Mouse (Mus musculus) stomach, embryonic 15.5 days (tissue): ENCODE measurements at regions not wholly inside any gene's neighbourhood (a gene's known extent, or its start where the extent isn't known, plus 50 kb on each side); places are given as distances from the start of the nearest gene placed in this dataset.
"Not testable (repeated sequence)": the region's sequence is repeated elsewhere in the genome, so short reads cannot be mapped to it uniquely, and the experiment has no call there.

Source experiments
- ATAC-seq: fragments of 200-750 bp; cut with Nextera tagmentation; 2 replicates; pipeline ENCODE4 v1.8.0; 2017; ENCODE audit warnings: low read depth, moderate number of reproducible peaks, moderate TSS enrichment; ENCODE audit not compliant: insufficient read depth, low FRiP score
- H3K27ac ChIP-seq: fragments of 300-500 bp; sonication (generic); 2 replicates; pipeline ENCODE4 v1.5.1; 2015; ENCODE audit warnings: mild to moderate bottlenecking, inconsistent platforms
- H3K27me3 ChIP-seq: fragments of 300-500 bp; sonication (generic); replicated peaks from 2 replicates; pipeline ENCODE4 v1.6.1; 2015; ENCODE audit warnings: inconsistent platforms
- H3K36me3 ChIP-seq: fragments of 300-500 bp; sonication (generic); 2 replicates; pipeline ENCODE4 v1.6.1; 2015; ENCODE audit warnings: inconsistent platforms
- H3K4me1 ChIP-seq: fragments of 300-500 bp; sonication (generic); 2 replicates; pipeline ENCODE4 v1.6.1; 2015; ENCODE audit warnings: inconsistent platforms
- H3K4me2 ChIP-seq: fragments of 300-500 bp; sonication (generic); 2 replicates; pipeline ENCODE4 v1.6.1; 2015; ENCODE audit warnings: mild to moderate bottlenecking, inconsistent platforms
- H3K4me3 ChIP-seq: fragments of 300-500 bp; sonication (generic); replicated peaks from 2 replicates; pipeline ENCODE4 v1.5.1; 2015; ENCODE audit warnings: inconsistent platforms
- H3K9ac ChIP-seq: fragments of 300-500 bp; sonication (generic); 2 replicates; pipeline ENCODE4 v1.6.1; 2015; ENCODE audit warnings: inconsistent platforms
- H3K9me3 ChIP-seq: fragments of 300-500 bp; sonication (generic); 2 replicates; pipeline ENCODE4 v1.6.1; 2016; ENCODE audit warnings: inconsistent platforms
- WGBS: fragments of 180-500 bp; shearing (Covaris S2); methylation state at CpG from one replicate; pipeline ENCODE4 v1.1.7; 2015; 5-methylcytosine and 5-hydroxymethylcytosine counted together

DNA sequence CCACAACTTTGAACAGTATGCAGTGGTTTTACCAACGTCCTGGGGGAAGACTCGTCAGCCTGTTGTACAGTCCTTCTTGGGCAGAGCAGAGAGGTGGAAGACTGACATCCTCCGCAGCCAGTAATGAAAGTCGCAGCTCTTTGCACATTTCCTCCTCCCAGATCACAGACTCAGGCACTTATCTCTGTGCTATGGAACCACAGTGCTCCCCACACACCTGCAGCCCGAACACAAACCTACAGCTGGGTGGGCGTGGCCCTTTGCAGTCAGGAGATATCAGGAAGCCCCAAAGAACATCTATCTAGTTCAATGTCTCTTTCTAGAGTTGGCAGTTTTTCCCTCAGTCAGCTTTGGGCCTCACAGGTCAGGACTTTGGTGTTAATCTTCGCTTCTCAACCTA is 524.0 kb downstream of the Dad1 start:
- H3K9ac ChIP-seq, H3K36me3 ChIP-seq, H3K9me3 ChIP-seq, H3K27me3 ChIP-seq, H3K4me1 ChIP-seq, H3K4me3 ChIP-seq, H3K4me2 ChIP-seq, H3K27ac ChIP-seq: not testable (repeated sequence)
- 28% methylated on average over 2 of the region's 7 CpGs for WGBS
- peak; percentile 43; the same call in 1 of the 2 replicates for ATAC-seq

DNA sequence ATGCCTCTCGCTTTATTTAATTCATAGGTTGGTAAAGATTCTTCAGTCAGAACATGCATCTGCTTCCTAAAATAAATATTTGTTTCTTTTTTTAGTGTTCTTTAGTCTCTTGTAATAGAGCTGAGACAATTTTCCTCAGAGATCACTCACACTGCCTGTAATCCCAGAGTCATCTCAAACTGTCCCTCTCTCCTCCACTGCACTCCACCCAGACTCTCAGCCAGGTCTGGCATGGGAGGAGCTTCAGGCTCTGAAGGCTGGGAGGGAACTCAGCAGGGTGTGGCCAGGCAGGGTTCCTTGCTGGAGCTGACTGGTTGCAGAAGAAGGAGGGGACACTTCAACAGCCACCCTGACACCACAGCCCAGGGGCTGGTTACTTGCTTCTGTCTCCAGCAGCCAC is 524.8 kb downstream of the Dad1 start:
- H3K4me2 ChIP-seq, H3K4me3 ChIP-seq, H3K36me3 ChIP-seq, H3K9me3 ChIP-seq, ATAC-seq, H3K4me1 ChIP-seq, H3K9ac ChIP-seq, H3K27me3 ChIP-seq, H3K27ac ChIP-seq: not testable (repeated sequence)
- WGBS: 82% methylated on average over 1 of the region's 1 CpGs

DNA sequence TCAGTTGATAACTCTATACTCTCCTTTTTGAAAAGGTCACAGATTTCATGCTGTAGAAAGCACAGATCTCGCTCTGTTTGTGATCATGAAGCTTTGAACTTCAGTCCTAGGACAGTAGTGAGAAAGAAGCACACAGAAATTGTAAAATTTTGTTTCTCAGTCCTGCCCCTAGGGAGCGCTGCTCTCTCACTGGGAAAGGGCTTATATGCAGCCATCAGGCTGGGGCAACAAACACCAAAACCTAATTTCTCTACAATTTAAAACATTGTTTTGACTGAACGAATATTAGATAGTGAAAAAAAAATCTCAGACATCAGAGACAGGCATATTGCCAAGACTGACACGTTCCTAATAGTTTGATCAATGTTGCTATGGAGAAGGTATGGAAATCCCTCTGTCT is 527.0 kb downstream of the Dad1 start:
- WGBS: 29% methylated on average over 2 of the region's 4 CpGs
- H3K9ac ChIP-seq, H3K4me3 ChIP-seq, H3K9me3 ChIP-seq, H3K27me3 ChIP-seq, ATAC-seq, H3K27ac ChIP-seq, H3K36me3 ChIP-seq, H3K4me2 ChIP-seq, H3K4me1 ChIP-seq: not testable (repeated sequence)

DNA sequence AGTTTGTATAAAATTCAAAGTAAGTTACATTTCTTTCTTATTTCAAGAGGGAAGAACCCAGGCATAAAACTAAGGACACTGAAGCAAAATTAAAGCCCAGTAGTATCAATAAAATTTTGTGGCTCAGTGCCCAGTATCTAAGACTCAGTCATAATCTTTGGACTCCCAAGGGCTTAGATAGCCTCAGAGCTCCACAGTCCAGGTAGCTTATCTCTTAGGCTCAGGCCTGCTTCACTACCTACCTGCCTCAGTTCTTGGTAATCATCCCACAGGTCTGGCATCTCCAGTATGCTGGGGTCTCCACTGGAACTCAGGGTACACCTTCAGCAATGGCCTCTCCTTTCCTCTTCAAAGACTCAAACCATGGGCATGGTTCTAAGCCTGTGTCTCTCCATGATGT is 530.3 kb downstream of the Dad1 start:
- H3K4me1 ChIP-seq, H3K27me3 ChIP-seq, ATAC-seq, H3K27ac ChIP-seq, H3K4me3 ChIP-seq, H3K9ac ChIP-seq, H3K4me2 ChIP-seq, H3K36me3 ChIP-seq, H3K9me3 ChIP-seq: not testable (repeated sequence)

DNA sequence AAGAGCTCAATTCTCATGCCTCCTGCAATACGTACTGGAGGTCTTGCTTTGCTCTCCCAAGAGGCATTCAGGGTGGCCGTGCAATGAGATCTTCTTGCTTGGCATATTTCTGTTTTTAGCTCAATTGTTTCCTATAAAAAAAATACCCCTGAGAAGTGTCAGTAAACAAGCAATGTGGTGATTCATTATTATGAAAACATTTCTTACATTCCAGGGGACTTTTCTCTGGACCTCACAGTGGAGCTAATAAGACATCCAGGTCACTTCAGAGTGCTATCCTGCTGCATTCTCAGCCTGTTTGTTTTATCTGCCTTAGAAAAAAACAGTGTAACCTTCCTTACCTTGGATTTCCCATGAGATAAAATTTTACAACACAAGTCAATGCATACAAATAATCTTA is 532.0 kb downstream of the Dad1 start:
- not testable (repeated sequence) for H3K27me3 ChIP-seq, H3K36me3 ChIP-seq, H3K4me1 ChIP-seq, ATAC-seq, H3K27ac ChIP-seq, H3K4me3 ChIP-seq, H3K4me2 ChIP-seq, H3K9me3 ChIP-seq, H3K9ac ChIP-seq
- 68% methylated on average over 2 of the region's 2 CpGs for WGBS

DNA sequence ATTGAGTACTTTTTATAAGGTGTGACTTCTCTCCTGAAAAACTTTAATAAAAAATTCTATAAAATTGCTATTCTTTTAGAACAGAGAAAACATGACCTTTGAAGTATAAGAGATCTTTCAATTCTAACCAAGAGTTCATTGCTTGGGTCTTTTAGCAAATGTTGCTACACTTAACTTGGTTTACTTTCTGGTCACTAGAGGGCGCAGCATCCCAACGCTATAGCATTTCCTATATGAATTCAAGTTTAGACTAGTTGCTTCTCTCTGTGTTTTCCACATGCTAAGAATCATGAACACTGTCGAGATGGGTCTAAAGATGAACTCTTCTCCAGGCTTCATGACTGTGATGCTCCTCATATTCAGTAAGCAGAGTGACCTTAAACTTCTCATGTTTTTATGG is 544.3 kb downstream of the Dad1 start:
- H3K4me3 ChIP-seq, H3K27ac ChIP-seq, H3K9me3 ChIP-seq, H3K36me3 ChIP-seq, ATAC-seq, H3K27me3 ChIP-seq, H3K4me1 ChIP-seq, H3K4me2 ChIP-seq, H3K9ac ChIP-seq: not testable (repeated sequence)
- 2% methylated on average over 3 of the region's 3 CpGs for WGBS

DNA sequence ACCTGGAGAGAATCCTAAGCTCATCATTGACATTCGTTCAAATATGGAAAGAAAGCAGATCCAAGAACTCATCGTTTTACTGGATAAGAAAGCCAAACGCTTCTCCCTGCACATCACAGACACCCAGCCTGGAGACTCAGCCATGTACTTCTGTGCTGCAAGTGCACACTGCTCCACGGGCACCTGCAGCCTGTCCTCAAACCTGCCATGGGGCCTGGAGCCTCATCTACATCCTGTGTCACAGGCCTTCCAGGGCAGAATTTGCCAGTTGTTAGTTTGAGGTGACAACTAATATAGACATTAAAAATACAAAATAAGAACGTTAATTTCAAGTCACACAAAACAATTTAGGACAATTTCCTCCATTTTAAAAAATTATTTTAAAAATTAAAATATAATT is 549.6 kb downstream of the Dad1 start:
- H3K27ac ChIP-seq, H3K4me2 ChIP-seq, ATAC-seq, H3K4me3 ChIP-seq, H3K27me3 ChIP-seq, H3K4me1 ChIP-seq, H3K36me3 ChIP-seq, H3K9me3 ChIP-seq, H3K9ac ChIP-seq: not testable (repeated sequence)
- WGBS: 74% methylated on average over 5 of the region's 5 CpGs

DNA sequence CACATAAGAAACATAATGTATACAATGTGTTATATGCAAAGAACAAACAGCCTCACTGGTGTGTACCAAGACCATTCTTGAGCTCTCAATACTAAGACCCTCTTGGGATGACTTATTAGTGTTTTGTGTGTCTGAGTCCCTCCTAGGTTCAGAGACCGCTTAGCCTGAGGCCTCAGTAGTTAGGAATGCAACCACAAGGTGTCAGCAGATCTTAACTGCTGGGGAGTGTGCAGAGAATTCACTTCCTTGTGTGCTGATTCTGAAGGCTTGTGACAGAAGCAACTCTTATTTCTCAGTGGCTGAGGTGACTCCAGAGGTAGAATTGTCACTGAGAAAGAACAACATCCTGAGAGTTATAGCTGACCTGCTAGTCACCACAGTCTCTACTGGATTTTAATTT is 550.3 kb downstream of the Dad1 start:
- not testable (repeated sequence) for ATAC-seq, H3K4me2 ChIP-seq, H3K9me3 ChIP-seq, H3K36me3 ChIP-seq, H3K4me1 ChIP-seq, H3K27me3 ChIP-seq, H3K4me3 ChIP-seq, H3K9ac ChIP-seq, H3K27ac ChIP-seq
- 17% methylated on average over 1 of the region's 1 CpGs for WGBS

DNA sequence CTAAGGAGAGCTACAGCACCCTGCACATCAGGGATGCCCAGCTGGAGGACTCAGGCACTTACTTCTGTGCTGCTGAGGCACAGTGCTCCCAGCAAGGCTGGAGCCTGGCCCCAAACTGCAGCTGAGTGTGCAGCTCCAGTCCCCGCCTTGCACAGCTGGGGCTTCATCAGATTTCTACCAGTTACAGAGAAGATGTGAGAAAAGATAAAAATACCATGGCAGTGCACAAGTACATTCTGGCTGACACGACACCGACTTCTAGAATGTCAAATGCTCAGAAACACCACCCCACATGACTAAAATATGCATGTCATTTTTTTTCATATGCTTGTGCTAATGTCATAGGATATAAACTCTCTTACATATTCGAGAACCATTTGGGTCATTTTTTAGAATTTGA is 569.8 kb downstream of the Dad1 start:
- not testable (repeated sequence) for H3K27me3 ChIP-seq, H3K4me3 ChIP-seq, H3K9me3 ChIP-seq, H3K4me2 ChIP-seq, H3K27ac ChIP-seq, H3K9ac ChIP-seq, H3K36me3 ChIP-seq, ATAC-seq, H3K4me1 ChIP-seq
- 64% methylated on average over 4 of the region's 4 CpGs for WGBS

DNA sequence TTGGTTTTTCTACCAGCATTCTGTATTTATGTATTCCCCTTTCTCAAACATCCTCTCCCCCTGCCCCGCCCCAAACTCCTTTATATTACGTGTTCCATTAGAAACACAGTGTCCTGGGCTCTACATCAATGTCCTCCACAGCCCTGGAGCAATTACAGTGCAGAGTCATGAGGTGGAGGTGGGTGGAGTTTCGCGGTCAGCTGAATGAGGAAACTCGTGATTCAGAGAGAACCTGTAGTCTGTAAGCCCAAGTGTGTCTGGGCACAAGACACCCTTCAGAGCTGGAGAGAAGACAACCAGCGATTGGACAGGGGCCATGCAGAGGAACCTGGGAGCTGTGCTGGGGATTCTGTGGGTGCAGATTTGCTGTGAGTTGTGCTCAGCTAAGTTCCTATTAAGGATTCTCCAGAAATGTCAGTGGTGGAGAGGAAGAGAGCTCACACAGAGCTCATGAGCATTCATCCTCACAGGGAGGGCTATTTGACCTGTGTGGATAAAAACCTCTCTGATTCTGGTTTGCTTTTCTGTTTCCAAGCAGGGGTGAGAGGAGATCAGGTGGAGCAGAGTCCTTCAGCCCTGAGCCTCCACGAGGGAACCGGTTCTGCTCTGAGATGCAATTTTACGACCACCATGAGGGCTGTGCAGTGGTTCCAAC is 570.4 kb downstream of the Dad1 start:
- not testable (repeated sequence) for H3K4me1 ChIP-seq, H3K27me3 ChIP-seq, H3K9me3 ChIP-seq, H3K4me3 ChIP-seq, ATAC-seq, H3K9ac ChIP-seq, H3K36me3 ChIP-seq, H3K4me2 ChIP-seq, H3K27ac ChIP-seq
- WGBS: 64% methylated on average over 9 of the region's 9 CpGs

DNA sequence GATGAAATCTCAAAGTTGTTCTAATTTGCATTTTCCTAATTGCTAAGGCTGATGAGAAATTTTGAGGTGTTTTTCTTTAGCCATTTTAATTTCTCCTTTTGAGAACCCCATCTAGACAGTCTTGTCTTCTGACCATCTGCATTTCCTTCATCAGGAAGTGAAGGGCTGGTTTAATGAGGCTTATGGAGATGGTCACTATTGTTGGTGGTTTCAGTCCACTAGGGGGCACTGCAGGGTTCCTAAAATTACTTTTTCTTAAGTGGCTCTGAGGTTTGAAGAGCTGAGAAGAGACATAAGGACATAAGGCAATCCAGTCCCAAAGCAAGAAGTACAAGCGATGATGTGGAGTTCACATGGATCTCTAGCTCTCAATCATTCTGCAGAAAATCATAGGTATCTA is 571.2 kb downstream of the Dad1 start:
- not testable (repeated sequence) for ATAC-seq, H3K4me2 ChIP-seq, H3K4me3 ChIP-seq, H3K27ac ChIP-seq, H3K36me3 ChIP-seq, H3K4me1 ChIP-seq, H3K9me3 ChIP-seq, H3K27me3 ChIP-seq, H3K9ac ChIP-seq
- WGBS: 75% methylated on average over 1 of the region's 1 CpGs

DNA sequence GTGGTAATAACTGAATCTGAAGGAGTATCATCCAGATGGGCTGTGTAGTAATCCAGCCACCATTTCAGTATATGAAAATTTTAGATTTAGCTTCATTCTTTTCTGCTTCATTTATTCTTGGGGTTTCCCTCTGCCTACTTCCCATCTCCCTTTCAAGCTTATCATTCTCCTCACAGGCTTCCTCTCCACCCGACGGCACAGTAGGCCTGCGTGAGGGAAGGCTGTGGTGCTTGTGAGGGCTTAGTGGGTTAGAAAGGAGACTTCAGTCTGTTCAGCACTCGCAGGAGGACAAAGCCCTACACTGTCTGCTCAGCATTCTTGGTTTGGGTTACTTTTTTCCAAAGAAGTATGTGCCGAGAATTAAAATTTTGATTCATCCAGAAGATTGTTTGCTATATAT is 572.6 kb downstream of the Dad1 start:
- ATAC-seq, H3K36me3 ChIP-seq, H3K27me3 ChIP-seq, H3K9me3 ChIP-seq, H3K27ac ChIP-seq, H3K4me3 ChIP-seq, H3K4me1 ChIP-seq, H3K4me2 ChIP-seq, H3K9ac ChIP-seq: not testable (repeated sequence)
- WGBS: 71% methylated on average over 5 of the region's 5 CpGs

DNA sequence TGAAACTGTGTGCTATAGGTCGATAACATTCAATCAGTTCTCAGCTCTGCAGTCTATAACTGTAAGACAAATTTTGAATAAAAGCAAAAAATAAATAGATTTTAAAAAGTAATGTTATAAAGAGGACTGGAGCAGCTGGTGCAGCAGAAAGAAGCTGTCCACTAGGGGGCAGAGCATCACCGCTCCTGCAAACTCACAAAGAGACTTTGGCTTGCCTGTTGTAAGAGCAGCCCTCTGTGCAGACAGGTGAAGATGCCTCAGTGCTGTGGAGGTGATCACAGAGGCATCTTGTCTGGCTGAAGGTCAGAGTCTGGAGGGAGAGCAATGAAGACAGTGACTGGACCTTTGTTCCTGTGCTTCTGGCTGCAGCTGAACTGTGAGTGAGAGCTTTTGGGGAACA is 588.2 kb downstream of the Dad1 start:
- H3K9ac ChIP-seq, H3K4me1 ChIP-seq, H3K27me3 ChIP-seq, H3K36me3 ChIP-seq, H3K27ac ChIP-seq, H3K9me3 ChIP-seq, ATAC-seq, H3K4me2 ChIP-seq, H3K4me3 ChIP-seq: not testable (repeated sequence)
- 13% methylated on average over 2 of the region's 2 CpGs for WGBS
